Mouse (Mus musculus) c-Kit-positive CD71-positive TER-119-negative erythroid progenitor cells, embryonic 14.5 days (primary cell): Measurements from ENCODE around the gene Dst.
A peak's percentile ranks its signal among the peaks of the same experiment; 100 is the strongest.
"Not testable (repeated sequence)": the region's sequence is repeated elsewhere in the genome, so short reads cannot be mapped to it uniquely, and the experiment has no call there.

Experiments
- DNase-seq: peaks from one replicate; pipeline ENCODE4 v3.0.0-alpha.2; 2013; ENCODE audit warnings: low read depth

Dst gene

GRCm38 (mm10) chr1:34293198-34293597 lies 385.2 kb downstream of the Dst start:
- no peak for DNase-seq

GRCm38 (mm10) chr1:34297636-34298035 lies 389.6 kb downstream of the Dst start:
- DNase-seq, result no peak

GRCm38 (mm10) chr1:34298631-34299184 lies 390.7 kb downstream of the Dst start:
- DNase-seq, result no peak

- no peak for DNase-seq
These were observed 391.5 kb downstream of the Dst start for GRCm38 (mm10) chr1:34299507-34299906.

- DNase-seq, result peak; percentile 54
These were observed 392.4 kb downstream of the Dst start for GRCm38 (mm10) chr1:34300309-34300980.

GRCm38 (mm10) chr1:34304227-34304626 lies 396.2 kb downstream of the Dst start:
- no peak for DNase-seq

GRCm38 (mm10) chr1:34306741-34307140 lies 398.7 kb downstream of the Dst start:
- DNase-seq, result no peak

GRCm38 (mm10) chr1:34307191-34307590 lies 399.2 kb downstream of the Dst start:
- DNase-seq, result no peak

- not testable (repeated sequence) for DNase-seq
These were observed 400.8 kb downstream of the Dst start for GRCm38 (mm10) chr1:34308841-34309240.

GRCm38 (mm10) chr1:34309396-34309795 lies 401.4 kb downstream of the Dst start:
- no peak for DNase-seq

- no peak for DNase-seq
These were observed 402.7 kb downstream of the Dst start for GRCm38 (mm10) chr1:34310532-34311250.

- no peak for DNase-seq
These were observed 404.8 kb downstream of the Dst start for GRCm38 (mm10) chr1:34312806-34313205.

GRCm38 (mm10) chr1:34315381-34315780 lies 407.4 kb downstream of the Dst start:
- DNase-seq, result no peak

GRCm38 (mm10) chr1:34324255-34324654 lies 416.2 kb downstream of the Dst start:
- no peak for DNase-seq

- DNase-seq, result no peak
These were observed 420.6 kb downstream of the Dst start for GRCm38 (mm10) chr1:34328606-34329005.

GRCm38 (mm10) chr1:34331767-34332166 lies 423.7 kb downstream of the Dst start:
- DNase-seq, result no peak
